Mouse (Mus musculus): ENCODE measurements around the gene Stn1. TPM values are rescaled to one million over a fixed set of nuclear protein-coding genes. Genes with fewer than 3 reads are reported as not detected.

Stn1 gene
- total and polyA plus RNA-seq, 2 experiments from 2014 or later: 20.1 to 71.6 TPM

GRCm38 (mm10) chr19:47452211-47452610, 85.1 kb downstream of the Stn1 start:
- no peak for DNase-seq (ENCODE audit: low spot score)
- H3K4me3 ChIP-seq (ENCODE audit: low read depth, low read length): no peak overlapping the region
- H3K27ac ChIP-seq (ENCODE audit: low read depth): peak overlapping the region; percentile 58
- H3K4me2 ChIP-seq (ENCODE audit: low read depth, low read length): no peak overlapping the region
- H3K9ac ChIP-seq (replicated peaks; ENCODE audit: low read depth, low read length): no peak overlapping the region
- TF ChIP-seq CTCF (IDR thresholded peaks at IDR 0.05; ENCODE audit: low read depth) (no peak), EP300 (IDR thresholded peaks at IDR 0.05; ENCODE audit: low read depth) (no peak)
- no peaks in the 10 kb centered on the region for H3K27me3 ChIP-seq (ENCODE audit: control insufficient read depth, insufficient read depth, low read length)
- 35% methylated on average over 7 of the region's 7 CpGs for WGBS
- H3K36me3 ChIP-seq (replicated peaks; ENCODE audit: control insufficient read depth, insufficient read depth, low read length): no peaks in the 10 kb centered on the region
- no peaks in the 10 kb centered on the region for H3K9me3 ChIP-seq (replicated peaks; ENCODE audit: control insufficient read depth, low read length)
- H3K4me1 ChIP-seq (ENCODE audit: control insufficient read depth, insufficient read depth): peaks cover 87% of the 10 kb centered on the region
- ATAC-seq (ENCODE audit: insufficient read depth, low read depth): no peak

GRCm38 (mm10) chr19:47451476-47452113, 85.7 kb downstream of the Stn1 start:
- no peaks in the 10 kb centered on the region for H3K27me3 ChIP-seq (ENCODE audit: control insufficient read depth, insufficient read depth, low read length)
- DNase-seq (ENCODE audit: low spot score): no peak
- no peak for TF ChIP-seq EP300 (IDR thresholded peaks at IDR 0.05; ENCODE audit: low read depth)
- no peak for TF ChIP-seq CTCF (IDR thresholded peaks at IDR 0.05; ENCODE audit: low read depth)
- ATAC-seq (ENCODE audit: insufficient read depth, low read depth): no peak
- peaks cover 92% of the 10 kb centered on the region for H3K4me1 ChIP-seq (ENCODE audit: control insufficient read depth, insufficient read depth)
- 77% methylated on average over 10 of the region's 10 CpGs for WGBS
- H3K9ac ChIP-seq (replicated peaks; ENCODE audit: low read depth, low read length): no peak overlapping the region
- H3K36me3 ChIP-seq (replicated peaks; ENCODE audit: control insufficient read depth, insufficient read depth, low read length): no peaks in the 10 kb centered on the region
- H3K4me3 ChIP-seq (ENCODE audit: low read depth, low read length): no peak overlapping the region
- H3K9me3 ChIP-seq (replicated peaks; ENCODE audit: control insufficient read depth, low read length): no peaks in the 10 kb centered on the region
- no peak overlapping the region for H3K4me2 ChIP-seq (ENCODE audit: low read depth, low read length)
- H3K27ac ChIP-seq (ENCODE audit: low read depth): peak overlapping the region; percentile 75

Other genes with a start within 250 kb of the Stn1 start
- 45.0 and 47.2 TPM in 2 replicates for gene Sh3pxd2a, start 73.1 kb downstream of the Stn1 start, total RNA-seq (2014; rRNA removed; ENCODE audit: low replicate concordance)
- gene Sh3pxd2a, start 73.1 kb downstream of the Stn1 start, polyA plus RNA-seq (2015; fragmentation: Nextera tagmentation; extraction: Ambion mirVana): 2.9 and 3.4 TPM in 2 replicates
- 45.8 and 59.5 TPM in 2 replicates for gene Slk, start 42.2 kb upstream of the Stn1 start, total RNA-seq (2014; rRNA removed; ENCODE audit: low replicate concordance)
- 14.2 and 17.7 TPM in 2 replicates for gene Slk, start 42.2 kb upstream of the Stn1 start, polyA plus RNA-seq (2015; fragmentation: Nextera tagmentation; extraction: Ambion mirVana)
- gene Col17a1, start 154.6 kb upstream of the Stn1 start, total RNA-seq (2014; rRNA removed; ENCODE audit: low replicate concordance): 2.0 TPM in 1 of 2 replicates, not detected in the other
- 0.26 and 0.27 TPM in 2 replicates for gene Col17a1, start 154.6 kb upstream of the Stn1 start, polyA plus RNA-seq (2015; fragmentation: Nextera tagmentation; extraction: Ambion mirVana)
- gene Sfr1, start 194.2 kb upstream of the Stn1 start, total RNA-seq (2014; rRNA removed; ENCODE audit: low replicate concordance): 61.9 and 62.1 TPM in 2 replicates
- 151 and 175 TPM in 2 replicates for gene Sfr1, start 194.2 kb upstream of the Stn1 start, polyA plus RNA-seq (2015; fragmentation: Nextera tagmentation; extraction: Ambion mirVana)